Mouse (Mus musculus) embryo, embryonic 10 days (tissue): ENCODE results near the gene Slc18b1.
A peak's percentile ranks its signal among the peaks of the same experiment; 100 is the strongest.

Source experiments
- DNase-seq: peaks from one replicate; pipeline ENCODE4 v3.0.0-alpha.2; 2015; ENCODE audit warnings: low spot score

The Slc18b1 gene

DNA sequence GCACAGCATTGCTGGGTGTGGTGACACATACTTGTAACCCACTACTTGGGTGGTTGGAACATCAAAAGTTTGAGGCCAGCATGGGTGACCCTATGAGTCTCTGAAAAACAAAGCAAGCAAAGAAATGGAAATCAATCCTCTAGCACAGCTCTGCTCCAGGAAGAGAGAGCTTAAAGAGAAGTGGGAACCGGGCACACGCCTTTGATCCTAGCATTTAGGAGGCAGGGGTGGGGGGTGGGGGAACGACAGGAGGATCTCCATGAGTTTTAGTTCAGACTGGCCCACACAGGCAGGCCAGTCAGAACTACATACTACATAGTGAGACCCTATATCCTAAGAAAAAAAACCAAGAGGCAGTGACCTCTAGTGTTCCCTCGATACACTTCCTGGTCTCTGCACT lies 9.4 kb downstream of the Slc18b1 start:
- DNase-seq, result no peak

DNA sequence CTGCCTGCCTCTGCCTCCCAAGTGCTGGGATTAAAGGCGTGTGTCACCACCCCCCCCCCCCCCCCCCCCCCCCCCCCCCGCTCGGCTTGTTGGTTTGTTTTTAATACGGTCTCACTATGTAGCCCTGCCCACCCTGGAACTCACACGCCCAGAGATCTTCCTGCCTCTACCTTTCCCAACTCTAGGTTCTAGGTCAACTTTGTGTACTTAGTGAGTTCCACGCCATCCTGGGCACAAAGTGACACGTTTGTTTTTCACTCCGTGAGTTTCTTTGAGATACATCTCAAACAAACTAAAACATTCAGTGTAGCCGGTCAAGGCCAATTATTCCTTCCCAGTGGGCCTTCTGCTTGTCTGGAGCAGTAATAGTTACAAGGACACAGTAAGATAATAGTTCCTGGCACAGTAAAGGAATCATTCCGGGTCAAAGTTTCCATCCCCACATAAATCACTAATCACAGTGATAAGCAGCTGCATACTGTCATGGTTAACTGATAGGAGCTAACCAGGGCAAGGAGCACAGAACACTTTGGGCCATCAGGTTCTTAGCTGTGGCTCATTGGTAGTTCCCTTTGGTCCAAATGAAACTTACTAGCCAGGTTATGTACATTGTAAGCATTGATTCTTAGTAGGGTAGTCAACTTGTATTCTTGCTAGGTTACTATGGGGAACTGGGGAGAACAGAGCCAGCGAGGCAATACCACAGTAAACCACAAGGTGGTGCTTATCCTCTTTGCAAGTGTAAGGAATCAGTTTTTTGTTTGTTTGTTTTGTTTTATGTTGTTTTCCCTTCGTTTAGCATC lies 15.1 kb downstream of the Slc18b1 start:
- peak; percentile 79 for DNase-seq

- DNase-seq, result no peak
Measured at GRCm38 (mm10) chr10:23812438-23812759, 15.6 kb downstream of the Slc18b1 start.

GRCm38 (mm10) chr10:23812852-23813766 lies 16.3 kb downstream of the Slc18b1 start:
- no peak for DNase-seq

DNA sequence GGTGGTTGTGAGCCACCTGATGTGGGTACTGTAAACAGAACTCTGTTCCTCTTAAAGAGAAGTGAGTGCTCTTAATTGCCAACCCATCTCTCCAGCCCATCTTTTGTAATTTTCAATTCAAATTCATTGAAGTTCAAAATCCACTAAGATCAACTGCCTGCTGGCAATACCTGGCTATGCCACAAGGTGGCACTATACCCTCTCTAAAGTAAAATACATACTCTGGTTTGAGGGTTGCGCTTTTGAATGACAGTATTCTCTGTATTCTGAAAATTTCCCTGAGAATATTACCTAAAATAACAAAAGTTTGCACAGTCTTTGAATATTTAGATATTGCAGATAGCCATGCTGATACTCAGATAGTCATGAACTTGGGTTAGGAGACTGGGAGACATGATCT lies 18.4 kb downstream of the Slc18b1 start:
- DNase-seq, result peak; percentile 72

DNA sequence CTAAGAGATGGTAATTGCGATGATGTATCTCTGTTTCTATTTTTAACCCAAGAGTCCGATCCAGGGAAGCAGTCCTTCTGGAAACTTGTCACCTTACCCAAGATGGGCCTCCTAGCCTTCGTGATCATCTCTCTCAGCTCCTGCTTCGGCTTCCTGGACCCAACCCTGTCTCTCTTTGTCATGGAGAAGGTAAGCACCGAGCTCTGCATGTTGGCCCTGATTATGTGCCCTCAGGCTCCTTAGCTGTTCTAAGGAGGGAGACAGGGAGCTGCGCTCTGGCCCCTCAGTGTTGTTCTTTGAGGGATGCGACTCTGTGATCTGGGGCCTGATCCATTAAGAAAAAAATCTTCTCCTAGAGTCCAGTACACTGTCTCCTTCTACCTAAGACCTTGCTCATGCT lies 19.5 kb downstream of the Slc18b1 start:
- no peak for DNase-seq

GRCm38 (mm10) chr10:23826516-23826915 lies 29.7 kb downstream of the Slc18b1 start:
- no peak for DNase-seq

- DNase-seq, result no peak
Measured at GRCm38 (mm10) chr10:23836003-23836964, 39.5 kb downstream of the Slc18b1 start.

DNA sequence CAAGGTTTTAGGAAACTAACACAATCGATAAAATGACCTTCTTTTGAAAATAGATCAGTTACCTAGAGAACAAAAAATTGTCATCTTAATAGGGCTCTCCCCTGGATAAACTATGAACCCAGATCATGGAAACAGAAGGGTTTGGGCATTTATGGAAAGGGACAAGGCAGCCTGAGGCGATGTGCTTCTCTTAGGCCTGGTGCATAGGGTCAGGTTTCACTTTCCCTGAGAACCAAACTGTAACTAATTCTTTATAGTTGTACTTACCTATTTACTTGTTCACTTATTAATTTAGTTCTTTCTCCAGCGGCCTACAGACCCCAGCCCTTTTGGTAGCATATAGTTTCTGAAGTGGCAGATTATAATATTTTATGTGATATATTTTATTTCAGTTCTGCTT lies 40.3 kb downstream of the Slc18b1 start:
- no peak for DNase-seq

DNA sequence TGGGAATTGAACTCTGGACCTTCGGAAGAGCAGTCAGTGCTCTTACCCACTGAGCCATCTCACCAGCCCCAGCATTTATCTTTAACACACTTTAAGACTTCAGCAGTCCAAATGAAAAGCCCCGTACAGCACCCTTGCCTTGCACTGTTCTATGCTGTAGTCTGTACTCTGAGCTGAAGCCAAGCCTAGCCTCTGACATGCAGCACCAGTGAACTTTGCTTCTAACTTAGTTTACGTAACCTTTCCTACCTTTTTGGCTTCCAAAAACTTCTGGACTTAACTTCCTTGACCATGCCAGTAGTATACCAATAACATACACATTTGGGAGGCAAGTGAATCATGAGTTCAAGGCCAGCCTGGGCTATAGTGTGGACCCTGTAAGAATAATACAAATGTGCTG lies 42.1 kb downstream of the Slc18b1 start:
- DNase-seq, result no peak

GRCm38 (mm10) chr10:23839368-23839767 lies 42.6 kb downstream of the Slc18b1 start:
- DNase-seq, result peak; percentile 19

- DNase-seq, result no peak
Measured at GRCm38 (mm10) chr10:23840496-23840895, 43.7 kb downstream of the Slc18b1 start.

- DNase-seq, result no peak
Measured at GRCm38 (mm10) chr10:23851228-23851912, 54.6 kb downstream of the Slc18b1 start, which contains the start of gene Vnn3. Vnn3 (plus strand) TSS chr10:23851462.

- no peak for DNase-seq
Measured at GRCm38 (mm10) chr10:23852096-23852495, 55.3 kb downstream of the Slc18b1 start.

- no peak for DNase-seq
Measured at GRCm38 (mm10) chr10:23864362-23865312, 67.9 kb downstream of the Slc18b1 start.
